Mouse (Mus musculus): ENCODE data around the gene Mlxipl.

Gene Mlxipl

GRCm38 (mm10) chr5:135078482-135078810, 11.2 kb upstream of the Mlxipl start:
- no peak for DNase-seq (ENCODE audit: low read depth, low spot score)

GRCm38 (mm10) chr5:135079578-135079977, 10.1 kb upstream of the Mlxipl start:
- no peak for DNase-seq (ENCODE audit: low read depth, low spot score)

GRCm38 (mm10) chr5:135080539-135080938, 9.2 kb upstream of the Mlxipl start:
- no peak for DNase-seq (ENCODE audit: low read depth, low spot score)

- DNase-seq (ENCODE audit: low read depth, low spot score): no peak
Measured at GRCm38 (mm10) chr5:135086871-135087270, 2.8 kb upstream of the Mlxipl start.

- DNase-seq (ENCODE audit: low read depth, low spot score): no peak
Measured at GRCm38 (mm10) chr5:135100981-135101380, 11.3 kb downstream of the Mlxipl start.

- peak; percentile 76 for DNase-seq (ENCODE audit: low read depth, low spot score)
Measured at GRCm38 (mm10) chr5:135103999-135104660, 14.4 kb downstream of the Mlxipl start.

GRCm38 (mm10) chr5:135106758-135107256, 17.1 kb downstream of the Mlxipl start:
- DNase-seq (ENCODE audit: low read depth, low spot score): peak; percentile 98

GRCm38 (mm10) chr5:135107521-135108501, 18.1 kb downstream of the Mlxipl start:
- peak; percentile 70 for DNase-seq (ENCODE audit: low read depth, low spot score)

GRCm38 (mm10) chr5:135109017-135109416, 19.3 kb downstream of the Mlxipl start:
- no peak for DNase-seq (ENCODE audit: low read depth, low spot score)

GRCm38 (mm10) chr5:135109426-135109825, 19.7 kb downstream of the Mlxipl start:
- DNase-seq (ENCODE audit: low read depth, low spot score): no peak

GRCm38 (mm10) chr5:135109976-135110375, 20.3 kb downstream of the Mlxipl start:
- no peak for DNase-seq (ENCODE audit: low read depth, low spot score)

GRCm38 (mm10) chr5:135113782-135114181, 24.1 kb downstream of the Mlxipl start:
- peak; percentile 29 for DNase-seq (ENCODE audit: low read depth, low spot score)

- no peak for DNase-seq (ENCODE audit: low read depth, low spot score)
Measured at GRCm38 (mm10) chr5:135115241-135115640, 25.6 kb downstream of the Mlxipl start.

- DNase-seq (ENCODE audit: low read depth, low spot score): peak; percentile 87
Measured at GRCm38 (mm10) chr5:135118589-135119081, 28.9 kb downstream of the Mlxipl start.

GRCm38 (mm10) chr5:135120753-135121152, 31.1 kb downstream of the Mlxipl start:
- peak; percentile 49 for DNase-seq (ENCODE audit: low read depth, low spot score)

GRCm38 (mm10) chr5:135126121-135126520, 36.4 kb downstream of the Mlxipl start:
- DNase-seq (ENCODE audit: low read depth, low spot score): peak; percentile 51

- no peak for DNase-seq (ENCODE audit: low read depth, low spot score)
Measured at GRCm38 (mm10) chr5:135127669-135128068, 38.0 kb downstream of the Mlxipl start.

GRCm38 (mm10) chr5:135129747-135130146, 40.1 kb downstream of the Mlxipl start:
- peak; percentile 79 for DNase-seq (ENCODE audit: low read depth, low spot score)

GRCm38 (mm10) chr5:135133736-135134405, 44.2 kb downstream of the Mlxipl start:
- DNase-seq (ENCODE audit: low read depth, low spot score): peak; percentile 90

GRCm38 (mm10) chr5:135134534-135134933, 44.8 kb downstream of the Mlxipl start:
- DNase-seq (ENCODE audit: low read depth, low spot score): peak; percentile 86

- DNase-seq (ENCODE audit: low read depth, low spot score): no peak
Measured at GRCm38 (mm10) chr5:135139881-135140280, 50.2 kb downstream of the Mlxipl start.

GRCm38 (mm10) chr5:135144469-135144868, 54.8 kb downstream of the Mlxipl start:
- no peak for DNase-seq (ENCODE audit: low read depth, low spot score)
